Mouse (Mus musculus): ENCODE measurements around the gene Gm12185. TPM values are rescaled to one million over a fixed set of nuclear protein-coding genes. Genes with fewer than 3 reads are reported as not detected.
A peak's percentile ranks its signal among the peaks of the same experiment; 100 is the strongest.

Gm12185 gene
- polyA plus RNA-seq, 1 experiment, result 0.10 TPM

DNA sequence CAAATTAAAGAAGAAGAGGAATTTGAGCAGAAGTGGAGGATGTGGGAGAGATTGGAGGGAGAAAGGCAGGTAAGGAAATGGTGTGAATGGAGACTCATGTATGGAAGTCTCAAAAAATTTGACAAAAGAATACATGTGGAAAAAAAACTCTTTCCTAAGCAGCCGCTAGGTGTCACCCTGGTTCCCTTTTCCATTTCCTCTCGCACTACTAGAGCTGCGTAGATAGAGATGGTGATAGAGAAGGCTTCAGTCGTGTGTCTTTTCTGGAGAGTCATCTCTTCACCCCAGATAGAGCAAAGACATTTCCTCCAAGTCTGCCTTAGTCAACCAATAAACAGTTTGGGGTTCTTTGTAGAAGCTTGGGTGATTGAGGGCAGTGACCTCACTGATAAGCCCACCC is 117.6 kb downstream of the Gm12185 start:
- peak in 1 of 2 experiments; percentile 33 for DNase-seq
- 1% methylated on average over 4 of the region's 4 CpGs for WGBS
- H3K4me1 ChIP-seq (ENCODE audit: control insufficient read depth, insufficient read depth, low read length), result no peaks in the 10 kb centered on the region
- TF ChIP-seq POLR2A (IDR thresholded peaks at IDR 0.05; ENCODE audit: borderline replicate concordance, insufficient read depth, low read length) (no peak), CTCF (IDR thresholded peaks at IDR 0.05; ENCODE audit: borderline replicate concordance, insufficient read depth, low read depth, low read length) (peak; percentile 59; the same call in 1 of the 2 replicates)
- no peak overlapping the region for H3K4me3 ChIP-seq (replicated peaks; ENCODE audit: insufficient read depth, low read depth, low read length)
- no peak overlapping the region for H3K27ac ChIP-seq (ENCODE audit: insufficient read depth, low read length)
- H3K27me3 ChIP-seq (ENCODE audit: control insufficient read depth, insufficient read depth, low read length), result no peaks in the 10 kb centered on the region

DNA sequence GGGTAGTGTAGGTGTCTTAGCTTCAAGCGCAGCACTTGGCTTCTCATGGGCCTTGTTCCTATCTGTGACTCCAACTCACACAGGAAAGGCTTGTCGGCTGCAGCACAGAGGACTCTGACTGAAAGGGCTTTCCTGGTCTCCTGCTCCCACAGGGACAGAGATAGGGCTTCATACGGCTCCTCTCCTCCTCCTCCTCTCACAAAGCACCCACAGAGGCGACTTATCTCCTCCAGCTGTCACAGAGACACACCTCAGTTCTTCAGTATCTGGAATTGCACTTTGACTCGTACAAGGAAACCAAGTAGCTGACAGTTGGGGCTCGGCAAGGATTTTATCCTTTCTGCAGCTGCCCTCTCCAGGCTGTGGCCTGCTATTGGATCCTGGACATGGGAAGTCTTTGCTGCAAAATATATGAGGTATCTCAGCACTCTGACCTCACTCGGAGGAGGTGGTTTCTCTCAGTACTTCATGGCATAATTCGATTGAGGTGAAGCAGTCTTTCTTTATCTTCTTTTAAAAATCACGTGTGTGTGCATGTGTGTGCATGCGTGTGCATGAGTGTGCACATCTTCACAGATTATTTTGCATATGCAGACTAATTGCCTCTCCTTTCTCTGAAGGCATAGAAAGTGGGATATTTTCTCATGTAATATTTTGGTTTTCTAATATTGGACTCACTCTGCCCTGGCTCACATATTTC is 118.3 kb downstream of the Gm12185 start:
- H3K27me3 ChIP-seq (ENCODE audit: control insufficient read depth, insufficient read depth, low read length), result no peaks in the 10 kb centered on the region
- no peaks in the 10 kb centered on the region for H3K4me1 ChIP-seq (ENCODE audit: control insufficient read depth, insufficient read depth, low read length)
- 82% methylated on average over 10 of the region's 10 CpGs for WGBS
- H3K27ac ChIP-seq (ENCODE audit: insufficient read depth, low read length), result no peak overlapping the region
- no peak overlapping the region for H3K4me3 ChIP-seq (replicated peaks; ENCODE audit: insufficient read depth, low read depth, low read length)
- DNase-seq, result no peak
- no peak for TF ChIP-seq CTCF (IDR thresholded peaks at IDR 0.05; ENCODE audit: borderline replicate concordance, insufficient read depth, low read depth, low read length)
- no peak for TF ChIP-seq POLR2A (IDR thresholded peaks at IDR 0.05; ENCODE audit: borderline replicate concordance, insufficient read depth, low read length)

DNA sequence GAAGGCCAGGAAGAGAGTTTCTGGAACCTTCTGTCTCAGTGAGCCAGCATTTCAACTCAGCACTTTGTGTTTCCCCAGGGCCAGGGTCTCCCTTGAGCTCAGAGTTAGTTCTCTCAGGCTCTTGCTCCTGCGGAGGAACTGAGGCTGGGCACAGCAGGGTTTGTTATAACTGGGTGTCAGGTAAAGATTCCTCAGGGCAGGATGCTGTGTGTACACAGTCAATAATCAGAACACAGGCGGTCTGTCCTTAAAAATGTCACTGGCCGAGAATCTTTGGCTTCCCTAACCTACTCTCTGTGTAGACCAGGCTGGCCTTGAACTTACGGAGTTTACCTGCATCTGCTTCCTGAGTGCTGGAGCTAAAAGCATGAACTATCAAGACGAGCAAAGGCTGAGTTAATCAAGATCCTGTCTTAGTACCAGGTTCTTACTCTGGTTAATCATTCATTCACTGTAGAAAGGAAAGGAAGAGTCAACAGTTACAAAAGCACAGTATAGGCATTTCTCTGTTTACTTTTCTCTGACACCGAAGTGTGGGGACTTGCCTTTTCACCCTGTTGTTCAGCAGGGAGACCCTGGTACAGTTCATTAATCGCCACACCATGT is 119.2 kb downstream of the Gm12185 start:
- no peaks in the 10 kb centered on the region for H3K27me3 ChIP-seq (ENCODE audit: control insufficient read depth, insufficient read depth, low read length)
- no peak overlapping the region for H3K27ac ChIP-seq (ENCODE audit: insufficient read depth, low read length)
- no peak for TF ChIP-seq CTCF (IDR thresholded peaks at IDR 0.05; ENCODE audit: borderline replicate concordance, insufficient read depth, low read depth, low read length)
- no peak for TF ChIP-seq POLR2A (IDR thresholded peaks at IDR 0.05; ENCODE audit: borderline replicate concordance, insufficient read depth, low read length)
- 95% methylated on average over 7 of the region's 7 CpGs for WGBS
- DNase-seq, result no peak
- H3K4me3 ChIP-seq (replicated peaks; ENCODE audit: insufficient read depth, low read depth, low read length), result no peak overlapping the region
- no peaks in the 10 kb centered on the region for H3K4me1 ChIP-seq (ENCODE audit: control insufficient read depth, insufficient read depth, low read length)

DNA sequence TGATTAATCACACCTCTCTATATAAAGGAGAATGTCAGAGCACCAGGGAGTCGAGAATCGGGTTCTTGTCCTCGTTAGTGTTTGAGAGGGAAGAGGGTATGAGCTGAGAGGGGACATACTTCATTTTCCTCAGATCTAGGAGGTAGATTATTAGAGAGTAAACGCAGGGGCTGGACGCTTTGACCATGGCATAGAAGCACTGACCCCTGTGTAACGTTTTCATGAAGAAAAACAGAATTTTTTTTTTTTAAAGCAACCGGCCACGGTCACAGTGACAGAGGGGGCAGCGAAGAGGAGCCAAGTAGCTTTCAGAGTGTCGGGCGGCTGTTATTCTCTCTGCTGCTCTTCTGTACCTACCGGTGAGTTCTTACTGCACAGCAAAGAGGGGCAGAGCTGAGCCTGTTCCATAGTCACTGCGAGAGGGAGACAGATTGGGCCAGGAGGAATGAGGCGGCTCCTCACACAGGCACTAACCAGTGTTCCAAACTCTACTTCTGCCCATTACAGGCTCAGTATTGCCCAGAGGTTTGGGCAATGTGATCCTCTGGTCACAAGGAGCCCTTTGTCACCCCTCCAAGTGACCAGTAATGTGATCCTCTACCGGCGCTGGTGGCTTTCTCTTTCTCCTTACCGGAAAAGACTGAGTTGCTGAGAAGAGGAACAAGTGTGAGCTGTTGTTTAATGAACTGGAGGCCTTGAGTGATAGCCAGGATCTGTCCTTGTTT is 120.0 kb downstream of the Gm12185 start:
- no peaks in the 10 kb centered on the region for H3K27me3 ChIP-seq (ENCODE audit: control insufficient read depth, insufficient read depth, low read length)
- H3K27ac ChIP-seq (ENCODE audit: insufficient read depth, low read length), result peak overlapping the region; percentile 31; the same call in 1 of the 2 replicates
- no peak for TF ChIP-seq CTCF (IDR thresholded peaks at IDR 0.05; ENCODE audit: borderline replicate concordance, insufficient read depth, low read depth, low read length)
- no peak for TF ChIP-seq POLR2A (IDR thresholded peaks at IDR 0.05; ENCODE audit: borderline replicate concordance, insufficient read depth, low read length)
- peak; percentile 14 to 30 for DNase-seq
- no peaks in the 10 kb centered on the region for H3K4me1 ChIP-seq (ENCODE audit: control insufficient read depth, insufficient read depth, low read length)
- WGBS, result 6% methylated on average over 17 of the region's 17 CpGs
- peak overlapping the region; percentile 89 for H3K4me3 ChIP-seq (replicated peaks; ENCODE audit: insufficient read depth, low read depth, low read length)

DNA sequence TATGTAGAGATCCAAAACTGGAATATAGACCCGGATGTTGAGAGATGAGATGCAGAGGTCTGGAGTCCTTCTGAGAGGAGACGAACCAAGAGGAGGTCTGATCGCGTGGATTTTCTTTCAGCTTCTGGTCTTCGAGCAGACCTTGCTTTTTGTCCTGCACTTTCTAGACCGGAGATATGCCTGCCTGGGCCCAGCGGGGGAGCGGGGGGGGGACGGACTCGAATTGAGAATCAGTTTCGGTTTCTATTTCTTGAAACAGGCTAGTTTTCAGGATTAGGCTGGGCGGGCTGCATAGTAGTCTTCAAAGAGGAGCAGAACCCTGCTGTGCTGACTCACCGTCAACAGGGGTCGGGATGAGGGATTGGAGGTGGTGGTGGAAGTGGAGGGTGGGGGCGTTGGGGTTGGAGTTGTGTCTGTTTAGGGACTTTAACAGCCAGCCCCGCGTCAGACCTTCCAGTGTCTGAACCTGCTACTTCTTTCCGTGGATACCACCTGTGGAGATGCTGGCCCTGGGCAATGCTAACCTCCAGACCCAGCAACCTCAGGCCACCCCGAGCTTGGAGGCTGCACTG is 120.7 kb downstream of the Gm12185 start, which contains the start of gene Irgm1:
Gene Irgm1 (minus strand): TSS at position 483 of the 572 bp plus-strand sequence.
- H3K27me3 ChIP-seq (ENCODE audit: control insufficient read depth, insufficient read depth, low read length), result no peaks in the 10 kb centered on the region
- peak within 1 kb of the TSS; percentile 31; the same call in 1 of the 2 replicates for H3K27ac ChIP-seq (ENCODE audit: insufficient read depth, low read length)
- no peaks in the 10 kb centered on the region for H3K4me1 ChIP-seq (ENCODE audit: control insufficient read depth, insufficient read depth, low read length)
- WGBS, result under 1% methylated on average over 19 of the region's 19 CpGs
- TF ChIP-seq CTCF (IDR thresholded peaks at IDR 0.05; ENCODE audit: borderline replicate concordance, insufficient read depth, low read depth, low read length) (no peak), POLR2A (IDR thresholded peaks at IDR 0.05; ENCODE audit: borderline replicate concordance, insufficient read depth, low read length) (no peak)
- DNase-seq, result peak; percentile 29 to 46
- H3K4me3 ChIP-seq (replicated peaks; ENCODE audit: insufficient read depth, low read depth, low read length), result peak within 1 kb of the TSS; percentile 89

DNA sequence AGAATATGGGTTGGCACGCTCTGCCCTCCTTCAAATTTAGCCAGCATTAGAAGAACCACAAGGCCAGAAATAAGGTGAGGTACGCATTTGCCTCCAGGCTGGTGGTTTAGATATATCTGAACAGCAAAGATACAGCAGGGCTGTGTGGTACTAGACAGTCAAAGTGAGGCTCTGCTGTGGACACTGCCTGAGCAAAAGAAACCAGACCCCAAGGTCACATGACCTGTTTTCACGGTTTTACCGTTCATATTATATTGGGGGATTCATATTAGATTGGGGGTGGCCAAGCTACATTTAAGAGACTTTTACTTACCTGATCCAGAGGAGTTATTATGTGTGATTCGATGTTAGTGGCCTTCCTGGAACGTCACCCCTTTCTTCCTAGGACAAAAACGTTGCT is 121.2 kb downstream of the Gm12185 start:
- Histone ChIP-seq H3K27me3 (ENCODE audit: control insufficient read depth, insufficient read depth, low read length) (no peaks in the 10 kb centered on the region), H3K4me3 (replicated peaks; ENCODE audit: insufficient read depth, low read depth, low read length) (peak overlapping the region; percentile 89), H3K4me1 (ENCODE audit: control insufficient read depth, insufficient read depth, low read length) (no peaks in the 10 kb centered on the region), H3K27ac (ENCODE audit: insufficient read depth, low read length) (peak overlapping the region; percentile 12; the same call in 1 of the 2 replicates)
- WGBS, result 33% methylated on average over 7 of the region's 7 CpGs
- no peak for DNase-seq
- TF ChIP-seq CTCF (IDR thresholded peaks at IDR 0.05; ENCODE audit: borderline replicate concordance, insufficient read depth, low read depth, low read length), result no peak
- no peak for TF ChIP-seq POLR2A (IDR thresholded peaks at IDR 0.05; ENCODE audit: borderline replicate concordance, insufficient read depth, low read length)

DNA sequence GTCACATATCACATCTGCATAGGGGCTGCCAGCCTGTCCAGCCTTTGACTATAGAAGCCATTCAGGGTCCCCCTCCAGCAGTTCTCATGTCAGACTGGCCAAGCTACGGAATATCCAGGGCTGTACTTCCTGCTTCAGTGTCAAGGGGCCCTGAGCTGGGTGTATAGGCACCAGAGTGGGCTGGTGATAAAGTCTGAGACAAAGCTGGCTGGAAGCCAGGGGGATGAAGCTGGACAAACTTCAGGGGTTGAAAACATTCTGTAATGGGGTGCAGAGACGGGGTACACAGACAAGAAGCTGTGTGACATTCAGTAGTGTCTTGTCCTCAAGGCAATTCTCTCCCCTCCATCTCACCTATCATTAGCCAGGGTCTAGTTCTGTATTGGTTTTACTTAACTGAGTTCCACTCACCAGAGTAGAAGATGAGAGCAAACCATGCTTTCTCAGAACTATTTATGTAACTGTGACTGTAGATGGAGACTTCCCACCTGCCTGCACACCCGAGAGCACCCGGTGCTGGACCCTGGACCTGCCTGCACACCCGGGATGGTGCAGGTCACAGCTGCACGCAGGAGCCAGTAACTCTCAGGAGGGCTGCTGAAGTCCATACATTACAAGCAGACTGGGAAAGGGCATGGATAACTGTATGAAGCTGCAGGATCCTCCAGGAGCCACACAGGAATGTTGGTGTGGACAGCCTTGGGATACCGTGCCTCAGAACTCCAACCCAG is 122.5 kb downstream of the Gm12185 start:
- Histone ChIP-seq H3K27ac (ENCODE audit: insufficient read depth, low read length) (no peak overlapping the region), H3K4me1 (ENCODE audit: control insufficient read depth, insufficient read depth, low read length) (no peaks in the 10 kb centered on the region), H3K27me3 (ENCODE audit: control insufficient read depth, insufficient read depth, low read length) (no peaks in the 10 kb centered on the region), H3K4me3 (replicated peaks; ENCODE audit: insufficient read depth, low read depth, low read length) (no peak overlapping the region)
- TF ChIP-seq POLR2A (IDR thresholded peaks at IDR 0.05; ENCODE audit: borderline replicate concordance, insufficient read depth, low read length), result no peak
- TF ChIP-seq CTCF (IDR thresholded peaks at IDR 0.05; ENCODE audit: borderline replicate concordance, insufficient read depth, low read depth, low read length), result no peak
- DNase-seq, result no peak
- 83% methylated on average over 7 of the region's 7 CpGs for WGBS

All from cerebellum, adult 2 months (tissue).